Mouse (Mus musculus): ENCODE data around the gene Leng9. TPM values are rescaled to one million over a fixed set of nuclear protein-coding genes. Genes with fewer than 3 reads are reported as not detected.

Leng9 gene
- polyA plus RNA-seq, 1 experiment: 5.1 TPM

GRCm38 (mm10) chr7:4154976-4155375 is 4.8 kb upstream of the Leng9 start:
- Histone ChIP-seq H3K27ac (ENCODE audit: control insufficient read depth, insufficient read depth, low read depth, low read length) (no peak overlapping the region), H3K36me3 (ENCODE audit: control insufficient read depth, insufficient read depth, low read length) (no peaks in the 10 kb centered on the region), H3K4me1 (ENCODE audit: control insufficient read depth, insufficient read depth, low read length) (peaks cover 12% of the 10 kb centered on the region), H3K4me3 (ENCODE audit: control insufficient read depth, low read depth, low read length) (no peak overlapping the region), H3K27me3 (ENCODE audit: control insufficient read depth, insufficient read depth, low read length) (no peaks in the 10 kb centered on the region)
- TF ChIP-seq POLR2A (IDR thresholded peaks at IDR 0.05; ENCODE audit: control insufficient read depth, low read depth, low read length) (no peak), CTCF (IDR thresholded peaks at IDR 0.05; ENCODE audit: control insufficient read depth, insufficient read depth, insufficient replicate concordance, low read depth, low read length) (no peak)

GRCm38 (mm10) chr7:4154356-4154755 is 4.2 kb upstream of the Leng9 start:
- Histone ChIP-seq H3K4me3 (ENCODE audit: control insufficient read depth, low read depth, low read length) (no peak overlapping the region), H3K27ac (ENCODE audit: control insufficient read depth, insufficient read depth, low read depth, low read length) (no peak overlapping the region), H3K36me3 (ENCODE audit: control insufficient read depth, insufficient read depth, low read length) (no peaks in the 10 kb centered on the region), H3K27me3 (ENCODE audit: control insufficient read depth, insufficient read depth, low read length) (no peaks in the 10 kb centered on the region), H3K4me1 (ENCODE audit: control insufficient read depth, insufficient read depth, low read length) (peaks cover 17% of the 10 kb centered on the region)
- no peak for TF ChIP-seq CTCF (IDR thresholded peaks at IDR 0.05; ENCODE audit: control insufficient read depth, insufficient read depth, insufficient replicate concordance, low read depth, low read length)
- no peak for TF ChIP-seq POLR2A (IDR thresholded peaks at IDR 0.05; ENCODE audit: control insufficient read depth, low read depth, low read length)

- H3K36me3 ChIP-seq (ENCODE audit: control insufficient read depth, insufficient read depth, low read length): no peaks in the 10 kb centered on the region; the same call in 1 of the 2 replicates
- H3K4me3 ChIP-seq (ENCODE audit: control insufficient read depth, low read depth, low read length): peak overlapping the region; percentile 93
- H3K4me1 ChIP-seq (ENCODE audit: control insufficient read depth, insufficient read depth, low read length): peaks cover 32% of the 10 kb centered on the region
- H3K27me3 ChIP-seq (ENCODE audit: control insufficient read depth, insufficient read depth, low read length): no peaks in the 10 kb centered on the region
- TF ChIP-seq POLR2A (IDR thresholded peaks at IDR 0.05; ENCODE audit: control insufficient read depth, low read depth, low read length): peak; percentile 75; the same call in 1 of the 2 replicates
- no peak for TF ChIP-seq CTCF (IDR thresholded peaks at IDR 0.05; ENCODE audit: control insufficient read depth, insufficient read depth, insufficient replicate concordance, low read depth, low read length)
- peak overlapping the region; percentile 29; the same call in 1 of the 2 replicates for H3K27ac ChIP-seq (ENCODE audit: control insufficient read depth, insufficient read depth, low read depth, low read length)
Observed at GRCm38 (mm10) chr7:4151241-4151640, 1.1 kb upstream of the Leng9 start.

- peaks cover 32% of the 10 kb centered on the region for H3K4me1 ChIP-seq (ENCODE audit: control insufficient read depth, insufficient read depth, low read length)
- TF ChIP-seq CTCF (IDR thresholded peaks at IDR 0.05; ENCODE audit: control insufficient read depth, insufficient read depth, insufficient replicate concordance, low read depth, low read length): no peak
- no peak for TF ChIP-seq POLR2A (IDR thresholded peaks at IDR 0.05; ENCODE audit: control insufficient read depth, low read depth, low read length)
- H3K4me3 ChIP-seq (ENCODE audit: control insufficient read depth, low read depth, low read length): peak overlapping the region; percentile 93
- H3K27me3 ChIP-seq (ENCODE audit: control insufficient read depth, insufficient read depth, low read length): no peaks in the 10 kb centered on the region
- peak overlapping the region; percentile 29; the same call in 1 of the 2 replicates for H3K27ac ChIP-seq (ENCODE audit: control insufficient read depth, insufficient read depth, low read depth, low read length)
- H3K36me3 ChIP-seq (ENCODE audit: control insufficient read depth, insufficient read depth, low read length): no peaks in the 10 kb centered on the region; the same call in 1 of the 2 replicates
Observed at GRCm38 (mm10) chr7:4150811-4151221, 642 bp upstream of the Leng9 start.

GRCm38 (mm10) chr7:4149209-4150054 is 742 bp downstream of the Leng9 start:
- Histone ChIP-seq H3K36me3 (ENCODE audit: control insufficient read depth, insufficient read depth, low read length) (no peaks in the 10 kb centered on the region; the same call in none of the 2 replicates), H3K4me1 (ENCODE audit: control insufficient read depth, insufficient read depth, low read length) (peaks cover 32% of the 10 kb centered on the region), H3K27ac (ENCODE audit: control insufficient read depth, insufficient read depth, low read depth, low read length) (peak overlapping the region; percentile 89), H3K27me3 (ENCODE audit: control insufficient read depth, insufficient read depth, low read length) (no peaks in the 10 kb centered on the region), H3K4me3 (ENCODE audit: control insufficient read depth, low read depth, low read length) (peak overlapping the region; percentile 93)
- no peak; the same call in none of the 2 replicates for TF ChIP-seq POLR2A (IDR thresholded peaks at IDR 0.05; ENCODE audit: control insufficient read depth, low read depth, low read length)

- TF ChIP-seq CTCF (IDR thresholded peaks at IDR 0.05; ENCODE audit: control insufficient read depth, insufficient read depth, insufficient replicate concordance, low read depth, low read length) (no peak), POLR2A (IDR thresholded peaks at IDR 0.05; ENCODE audit: control insufficient read depth, low read depth, low read length) (no peak; the same call in 1 of the 2 replicates)
- peak overlapping the region; percentile 93 for H3K4me3 ChIP-seq (ENCODE audit: control insufficient read depth, low read depth, low read length)
- peaks cover 32% of the 10 kb centered on the region for H3K4me1 ChIP-seq (ENCODE audit: control insufficient read depth, insufficient read depth, low read length)
- no peaks in the 10 kb centered on the region; the same call in none of the 2 replicates for H3K36me3 ChIP-seq (ENCODE audit: control insufficient read depth, insufficient read depth, low read length)
- H3K27me3 ChIP-seq (ENCODE audit: control insufficient read depth, insufficient read depth, low read length): no peaks in the 10 kb centered on the region
- H3K27ac ChIP-seq (ENCODE audit: control insufficient read depth, insufficient read depth, low read depth, low read length): peak overlapping the region; percentile 89
Observed at GRCm38 (mm10) chr7:4148341-4149208, 1.6 kb downstream of the Leng9 start.

- peaks cover 32% of the 10 kb centered on the region for H3K4me1 ChIP-seq (ENCODE audit: control insufficient read depth, insufficient read depth, low read length)
- no peaks in the 10 kb centered on the region for H3K27me3 ChIP-seq (ENCODE audit: control insufficient read depth, insufficient read depth, low read length)
- peak overlapping the region; percentile 93; the same call in 1 of the 2 replicates for H3K4me3 ChIP-seq (ENCODE audit: control insufficient read depth, low read depth, low read length)
- H3K27ac ChIP-seq (ENCODE audit: control insufficient read depth, insufficient read depth, low read depth, low read length): peak overlapping the region; percentile 89
- TF ChIP-seq CTCF (IDR thresholded peaks at IDR 0.05; ENCODE audit: control insufficient read depth, insufficient read depth, insufficient replicate concordance, low read depth, low read length) (no peak), POLR2A (IDR thresholded peaks at IDR 0.05; ENCODE audit: control insufficient read depth, low read depth, low read length) (no peak)
- no peaks in the 10 kb centered on the region; the same call in none of the 2 replicates for H3K36me3 ChIP-seq (ENCODE audit: control insufficient read depth, insufficient read depth, low read length)
Observed at GRCm38 (mm10) chr7:4147836-4148235, 2.3 kb downstream of the Leng9 start.

Measured in testis, adult 2 months (tissue).